Mouse (Mus musculus) lung, postnatal 0 days (tissue): ENCODE results near the gene Kcnh5.

ENCODE experiments used
- CTCF ChIP-seq: IDR thresholded peaks from 2 replicates; pipeline ENCODE4 v1.5.1; 2016; ENCODE audit warnings: antibody characterized with exemption, mild to moderate bottlenecking
- EP300 ChIP-seq: IDR thresholded peaks from 2 replicates; pipeline ENCODE4 v1.6.1; 2016; ENCODE audit warnings: antibody characterized with exemption, mild to moderate bottlenecking, control low read depth

DNA sequence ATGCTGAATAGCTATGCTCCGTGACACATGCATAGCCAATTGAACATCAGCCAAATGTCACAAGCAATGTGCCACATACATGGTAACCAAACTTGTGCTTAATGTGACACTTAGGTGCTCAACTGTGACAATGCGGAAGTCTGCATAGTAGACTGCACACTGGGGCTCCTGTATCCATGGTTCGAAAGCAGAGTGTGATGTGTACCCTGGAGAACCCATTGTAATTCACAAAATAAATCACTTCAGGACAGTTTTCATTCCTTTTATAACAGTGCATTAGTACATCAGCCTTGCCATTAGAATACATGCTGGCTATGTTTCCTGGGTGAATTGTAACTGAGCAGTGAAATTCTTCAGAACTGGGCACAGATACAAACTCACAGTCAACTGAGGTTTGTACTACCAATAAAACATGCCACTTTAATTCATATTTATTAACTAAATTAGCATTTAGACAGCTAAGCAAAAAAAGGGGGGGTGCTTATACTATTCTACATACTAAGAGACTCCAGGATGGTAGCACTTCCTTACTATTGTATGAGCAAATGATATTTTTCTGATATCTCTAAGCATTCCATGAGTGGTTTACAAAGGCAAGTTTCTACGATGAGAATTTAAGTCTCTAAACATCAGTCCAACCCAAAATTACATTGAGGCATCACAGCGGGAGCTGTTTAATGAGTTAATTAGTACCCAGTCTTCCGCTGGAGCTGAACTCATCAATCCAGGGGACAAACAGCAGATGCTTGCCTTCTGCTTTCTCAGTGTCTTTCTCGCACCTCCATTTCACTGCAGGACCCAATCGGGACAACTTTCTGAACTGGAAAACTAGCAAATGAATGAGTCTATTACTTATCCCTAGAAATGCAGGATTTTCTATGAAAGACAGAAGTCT is 144.9 kb downstream of the Kcnh5 start:
- TF ChIP-seq EP300 (no peak), CTCF (no peak)
